Mouse (Mus musculus) hindbrain, embryonic 13.5 days (tissue): ENCODE data around the gene Tex52. TPM values are rescaled to one million over a fixed set of nuclear protein-coding genes. Genes with fewer than 3 reads are reported as not detected.

ENCODE experiments used
- polyA plus RNA-seq: library from polyadenylated mRNA; unstranded; fragments of >200 nt; fragmentation: Nextera tagmentation; extraction: Ambion mirVana; gene quantifications from 2 replicates; pipeline ENCODE4 v1.2.1, GENCODE M21; 2015

Gene Tex52
- polyA plus RNA-seq, 1 experiment from 2014 or later = 0.70 TPM

Other genes starting within 250 kb of the Tex52 start
- 32.7 and 35.8 TPM in 2 replicates for gene Tspan9, start 231.9 kb upstream of the Tex52 start, polyA plus RNA-seq
- 0.53 and 0.70 TPM in 2 replicates for gene Tead4, start 74.6 kb upstream of the Tex52 start, polyA plus RNA-seq
- gene Tulp3, start 19.6 kb upstream of the Tex52 start, polyA plus RNA-seq = 19.9 and 20.1 TPM in 2 replicates
- gene Rhno1, start 12.5 kb upstream of the Tex52 start, polyA plus RNA-seq = 115 and 117 TPM in 2 replicates
- gene Foxm1, start 12.5 kb upstream of the Tex52 start, polyA plus RNA-seq = 8.7 and 9.6 TPM in 2 replicates
- gene Gm44596, start within 50 bp of the Tex52 start, polyA plus RNA-seq = not detected in 2 replicates
- 8.1 and 9.5 TPM in 2 replicates for gene Nrip2, start 23.8 kb downstream of the Tex52 start, polyA plus RNA-seq
- gene Itfg2, start 49.5 kb downstream of the Tex52 start, polyA plus RNA-seq = 41.7 and 46.0 TPM in 2 replicates
- 371 and 380 TPM in 2 replicates for gene Fkbp4, start 63.2 kb downstream of the Tex52 start, polyA plus RNA-seq
- gene Pzp, start 151.3 kb downstream of the Tex52 start, polyA plus RNA-seq = 0.06 and 0.19 TPM in 2 replicates
- 0.42 and 0.89 TPM in 2 replicates for gene A2ml1, start 206.2 kb downstream of the Tex52 start, polyA plus RNA-seq
- not detected in 2 replicates for gene Klrb1a, start 248.1 kb downstream of the Tex52 start, polyA plus RNA-seq